32 mouse cellular contexts compared by ENCODE assay signal in the genomic region with DNA sequence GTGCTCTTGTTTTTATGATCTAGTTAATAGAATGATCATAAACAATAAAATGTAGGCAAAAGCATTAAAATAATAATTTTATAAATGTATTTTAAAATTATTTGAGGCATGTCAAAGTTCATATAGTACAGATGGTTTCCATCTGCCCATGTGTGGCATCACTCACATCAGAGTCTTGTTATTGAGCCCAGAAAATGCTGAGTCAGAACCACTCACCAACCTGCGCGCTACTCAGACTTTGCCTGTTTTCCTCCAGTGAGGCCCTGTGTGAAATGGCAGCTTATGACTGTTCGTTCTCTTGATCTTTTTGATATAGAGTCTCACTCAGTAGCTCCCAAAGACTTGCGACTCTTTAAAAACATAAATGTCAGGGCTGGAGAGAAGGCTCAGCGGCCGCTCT. TPM values are rescaled to one million over a fixed set of nuclear protein-coding genes. Genes with fewer than 3 reads are reported as not detected.
DNase-seq lines count a peak whose midpoint lies in the region; ATAC-seq lines count a peak whose summit lies in the region.
"Had no signal": no experiment of that assay in that cellular context is flagged by ENCODE, and none has a peak within 500 bp of the region (broad histone marks: within the 10 kb centered on the region; RNA-seq: fewer than 3 reads in every experiment).

No protein-coding gene starts in this region.

- peak; percentile 6 for DNase-seq in adrenal gland, adult 2 months
- no peak for DNase-seq in adrenal gland, postnatal 25 days
- DNase-seq in liver, embryonic 11.5 days (ENCODE audit: low spot score): no peak
- DNase-seq in c-Kit-negative CD71-positive TER-119-positive erythroid progenitor cells, embryonic 14.5 days (ENCODE audit: low read depth, low spot score): peak; percentile 44
- no peak for DNase-seq in left cerebral cortex, postnatal 10 days (ENCODE audit: extremely low spot score in 1 of 2, low spot score in 2 of 2)
- no peak for DNase-seq in midbrain, embryonic 11.5 days (ENCODE audit: low spot score, missing footprints)
- DNase-seq: cerebellum, adult 9-11 months; gastrocnemius, postnatal 25 days; heart, postnatal 36 days had no signal

- no peak overlapping the region for H3K9ac ChIP-seq in liver, embryonic 15.5 days
- H3K9ac ChIP-seq in liver, embryonic 11.5 days (ENCODE audit: low read depth, low read length): no peak overlapping the region
- H3K9ac ChIP-seq in midbrain, embryonic 11.5 days (ENCODE audit: low read length): no peak overlapping the region
- H3K9ac ChIP-seq: embryonic facial prominence, embryonic 13.5 days; forebrain, embryonic 12.5 days; forebrain, embryonic 15.5 days; heart, embryonic 12.5 days; heart, embryonic 15.5 days; hindbrain, embryonic 13.5 days had no signal

- WGBS in liver, embryonic 15.5 days (ENCODE audit: insufficient replicate concordance): 78% methylated on average over 6 of the region's 6 CpGs
- WGBS in liver, embryonic 11.5 days: 88% methylated on average over 6 of the region's 6 CpGs
- 93% methylated on average over 6 of the region's 6 CpGs for WGBS in midbrain, embryonic 11.5 days

- H3K36me3 ChIP-seq in liver, embryonic 15.5 days (replicated peaks): peaks cover 15% of the 10 kb centered on the region; the same call in 1 of the 2 replicates
- peaks cover 9% of the 10 kb centered on the region for H3K36me3 ChIP-seq in liver, embryonic 11.5 days (ENCODE audit: control insufficient read depth, insufficient read depth, low read length)
- peaks cover 8% of the 10 kb centered on the region; the same call in 1 of the 2 replicates for H3K36me3 ChIP-seq in midbrain, embryonic 11.5 days (ENCODE audit: control insufficient read depth, insufficient read depth, low read length)

- H3K9me3 ChIP-seq in liver, embryonic 15.5 days (replicated peaks): no peaks in the 10 kb centered on the region
- no peaks in the 10 kb centered on the region for H3K9me3 ChIP-seq in liver, embryonic 11.5 days (ENCODE audit: control insufficient read depth, low read length)
- no peaks in the 10 kb centered on the region for H3K9me3 ChIP-seq in midbrain, embryonic 11.5 days (ENCODE audit: control insufficient read depth, low read length)
- H3K9me3 ChIP-seq: embryonic facial prominence, embryonic 10.5 days; embryonic facial prominence, embryonic 13.5 days; forebrain, embryonic 12.5 days; forebrain, embryonic 15.5 days; heart, embryonic 12.5 days; heart, embryonic 15.5 days; hindbrain, embryonic 10.5 days; hindbrain, embryonic 13.5 days had no signal

- no peak overlapping the region for H3K4me2 ChIP-seq in liver, embryonic 15.5 days
- no peak overlapping the region for H3K4me2 ChIP-seq in liver, embryonic 11.5 days
- H3K4me2 ChIP-seq in midbrain, embryonic 11.5 days: no peak overlapping the region
- H3K4me2 ChIP-seq: embryonic facial prominence, embryonic 13.5 days; forebrain, embryonic 12.5 days; forebrain, embryonic 15.5 days; heart, embryonic 12.5 days; heart, embryonic 15.5 days; hindbrain, embryonic 13.5 days had no signal

- H3K27ac ChIP-seq in liver, embryonic 15.5 days (replicated peaks): peak overlapping the region; percentile 41; the same call in 1 of the 2 replicates
- no peak overlapping the region for H3K27ac ChIP-seq in liver, embryonic 11.5 days (ENCODE audit: low read depth, low read length)
- H3K27ac ChIP-seq in midbrain, embryonic 11.5 days (ENCODE audit: low read depth, low read length): no peak overlapping the region
- H3K27ac ChIP-seq: embryonic facial prominence, embryonic 10.5 days; embryonic facial prominence, embryonic 13.5 days; forebrain, embryonic 12.5 days; forebrain, embryonic 15.5 days; heart, embryonic 15.5 days; hindbrain, embryonic 10.5 days; hindbrain, embryonic 13.5 days had no signal

- no peak overlapping the region for H3K4me3 ChIP-seq in liver, embryonic 15.5 days (replicated peaks)
- H3K4me3 ChIP-seq in liver, embryonic 11.5 days (ENCODE audit: low read depth, low read length): no peak overlapping the region
- no peak overlapping the region for H3K4me3 ChIP-seq in midbrain, embryonic 11.5 days (ENCODE audit: low read depth, low read length)
- H3K4me3 ChIP-seq: embryonic facial prominence, embryonic 10.5 days; embryonic facial prominence, embryonic 13.5 days; erythroblast, embryonic 14.5 days; forebrain, embryonic 12.5 days; forebrain, embryonic 15.5 days; heart, embryonic 12.5 days; heart, embryonic 15.5 days; hindbrain, embryonic 10.5 days; hindbrain, embryonic 13.5 days had no signal

- H3K4me1 ChIP-seq in liver, embryonic 15.5 days (replicated peaks): peaks cover 4% of the 10 kb centered on the region; the same call in 1 of the 2 replicates
- no peaks in the 10 kb centered on the region for H3K4me1 ChIP-seq in liver, embryonic 11.5 days (replicated peaks; ENCODE audit: control insufficient read depth, insufficient read depth, low read length)
- H3K4me1 ChIP-seq in midbrain, embryonic 11.5 days (ENCODE audit: control insufficient read depth, insufficient read depth, low read length): no peaks in the 10 kb centered on the region
- H3K4me1 ChIP-seq: embryonic facial prominence, embryonic 10.5 days; embryonic facial prominence, embryonic 13.5 days; forebrain, embryonic 12.5 days; forebrain, embryonic 15.5 days; hindbrain, embryonic 10.5 days; hindbrain, embryonic 13.5 days had no signal

- intact Hi-C loops in left cerebral cortex, postnatal 10 days (cut with DNase I): no loop called here

- no peaks in the 10 kb centered on the region for H3K27me3 ChIP-seq in liver, embryonic 15.5 days
- no peaks in the 10 kb centered on the region for H3K27me3 ChIP-seq in liver, embryonic 11.5 days (replicated peaks; ENCODE audit: control insufficient read depth, insufficient read depth, low read length)
- H3K27me3 ChIP-seq in midbrain, embryonic 11.5 days (ENCODE audit: control insufficient read depth, insufficient read depth, low read length): no peaks in the 10 kb centered on the region
- H3K27me3 ChIP-seq: embryonic facial prominence, embryonic 13.5 days; forebrain, embryonic 12.5 days; forebrain, embryonic 15.5 days; heart, embryonic 12.5 days; heart, embryonic 15.5 days; hindbrain, embryonic 13.5 days had no signal

- ATAC-seq in liver, embryonic 15.5 days (ENCODE audit: insufficient read depth): no peak
- ATAC-seq in liver, embryonic 11.5 days (replicated peaks; ENCODE audit: low FRiP score): no peak
- no peak for ATAC-seq in midbrain, embryonic 11.5 days (ENCODE audit: low FRiP score)
- ATAC-seq: activated CD4-positive, CD25-positive, alpha-beta regulatory T cell, adult 4 months; forebrain, embryonic 15.5 days; hindbrain, embryonic 16.5 days; inflammation-experienced regulatory T-cells, adult 6 months had no signal

RNA-seq across cellular contexts. Expression of a gene that starts 18.3 kb away (rescaled TPM):
- 10 to 100 TPM; 23.0 to 29.8 TPM for total RNA-seq in adrenal gland, adult 2 months (2021)
- 3.1 and 3.6 TPM in 2 replicates for polyA plus RNA-seq in adrenal gland, adult 2 months (2012; rRNA removed)
- 27.0 and 31.9 TPM in 2 replicates for total RNA-seq in adrenal gland, postnatal 25 days (2021)
- polyA plus RNA-seq in liver, embryonic 15.5 days (2015; fragmentation: Nextera tagmentation; extraction: Ambion mirVana): 7.3 and 7.5 TPM in 2 replicates
- 22.3 and 27.4 TPM in 2 replicates for polyA plus RNA-seq in liver, embryonic 11.5 days (2014; fragmentation: Nextera tagmentation; extraction: Ambion mirVana)
- total RNA-seq in left cerebral cortex, postnatal 10 days (2021): 100 to 1,000 TPM; 164 to 169 TPM
- 87.9 and 96.4 TPM in 2 replicates for polyA plus RNA-seq in midbrain, embryonic 11.5 days (2014; fragmentation: Nextera tagmentation; extraction: Ambion mirVana)

RNA-seq across cellular contexts. Expression of a gene that starts 33.0 kb away (rescaled TPM):
- total RNA-seq in adrenal gland, adult 2 months (2021): not detected
- not detected in 2 replicates for polyA plus RNA-seq in adrenal gland, adult 2 months (2012; rRNA removed)
- total RNA-seq in adrenal gland, postnatal 25 days (2021): not detected in 2 replicates
- polyA plus RNA-seq in liver, embryonic 15.5 days (2015; fragmentation: Nextera tagmentation; extraction: Ambion mirVana): 0.35 and 0.52 TPM in 2 replicates
- 1.9 and 3.2 TPM in 2 replicates for polyA plus RNA-seq in liver, embryonic 11.5 days (2014; fragmentation: Nextera tagmentation; extraction: Ambion mirVana)
- total RNA-seq in left cerebral cortex, postnatal 10 days (2021): not detected
- 1.7 and 3.1 TPM in 2 replicates for polyA plus RNA-seq in midbrain, embryonic 11.5 days (2014; fragmentation: Nextera tagmentation; extraction: Ambion mirVana)
- total RNA-seq: adrenal gland, postnatal 10 days; adrenal gland, postnatal 4 days; gastrocnemius, adult 8-10 months; gastrocnemius, postnatal 25 days; heart, adult 18-20 months; heart, postnatal 10 days; heart, postnatal 36 days had no signal
- polyA plus RNA-seq: brain, embryonic 14.5 days; cerebellum, adult 2 months; cortical plate, adult 2 months; erythroblast, embryonic 14.5 days; gonadal fat pad, adult 2 months had no signal

RNA-seq across cellular contexts. Expression of a gene that starts 49.0 kb away (rescaled TPM):
- total RNA-seq in adrenal gland, adult 2 months (2021): not detected
- not detected in 2 replicates for polyA plus RNA-seq in adrenal gland, adult 2 months (2012; rRNA removed)
- not detected in 2 replicates for total RNA-seq in adrenal gland, postnatal 25 days (2021)
- not detected in 2 replicates for polyA plus RNA-seq in liver, embryonic 15.5 days (2015; fragmentation: Nextera tagmentation; extraction: Ambion mirVana)
- polyA plus RNA-seq in liver, embryonic 11.5 days (2014; fragmentation: Nextera tagmentation; extraction: Ambion mirVana): not detected in 2 replicates
- total RNA-seq in left cerebral cortex, postnatal 10 days (2021): not detected
- not detected in 2 replicates for polyA plus RNA-seq in midbrain, embryonic 11.5 days (2014; fragmentation: Nextera tagmentation; extraction: Ambion mirVana)
- total RNA-seq: adrenal gland, postnatal 10 days; adrenal gland, postnatal 4 days; gastrocnemius, adult 8-10 months; gastrocnemius, postnatal 25 days; heart, adult 18-20 months; heart, postnatal 10 days; heart, postnatal 36 days; MEL had no signal
- polyA plus RNA-seq: activated CD4-positive, CD25-positive, alpha-beta regulatory T cell, adult 4 months; brain, embryonic 14.5 days; cerebellum, adult 2 months; cortical plate, adult 2 months; embryonic facial prominence, embryonic 10.5 days; embryonic facial prominence, embryonic 13.5 days; erythroblast, embryonic 14.5 days; forebrain, embryonic 12.5 days; forebrain, embryonic 15.5 days; heart, embryonic 12.5 days; heart, embryonic 15.5 days; hindbrain, embryonic 10.5 days; hindbrain, embryonic 13.5 days; hindbrain, embryonic 16.5 days; inflammation-experienced regulatory T-cells, adult 6 months had no signal

Comparison
In these comparisons a context has a peak if more than half of its experiments do, and no peak if none do; other contexts are left out.
1. DNase-seq: peak in adrenal gland, adult 2 months (single experiment) and c-Kit-negative CD71-positive TER-119-positive erythroid progenitor cells, embryonic 14.5 days (single experiment); none in adrenal gland, postnatal 25 days (single experiment), liver, embryonic 11.5 days (single experiment), left cerebral cortex, postnatal 10 days (0 of 2) and midbrain, embryonic 11.5 days (single experiment).